In the genomic region with DNA sequence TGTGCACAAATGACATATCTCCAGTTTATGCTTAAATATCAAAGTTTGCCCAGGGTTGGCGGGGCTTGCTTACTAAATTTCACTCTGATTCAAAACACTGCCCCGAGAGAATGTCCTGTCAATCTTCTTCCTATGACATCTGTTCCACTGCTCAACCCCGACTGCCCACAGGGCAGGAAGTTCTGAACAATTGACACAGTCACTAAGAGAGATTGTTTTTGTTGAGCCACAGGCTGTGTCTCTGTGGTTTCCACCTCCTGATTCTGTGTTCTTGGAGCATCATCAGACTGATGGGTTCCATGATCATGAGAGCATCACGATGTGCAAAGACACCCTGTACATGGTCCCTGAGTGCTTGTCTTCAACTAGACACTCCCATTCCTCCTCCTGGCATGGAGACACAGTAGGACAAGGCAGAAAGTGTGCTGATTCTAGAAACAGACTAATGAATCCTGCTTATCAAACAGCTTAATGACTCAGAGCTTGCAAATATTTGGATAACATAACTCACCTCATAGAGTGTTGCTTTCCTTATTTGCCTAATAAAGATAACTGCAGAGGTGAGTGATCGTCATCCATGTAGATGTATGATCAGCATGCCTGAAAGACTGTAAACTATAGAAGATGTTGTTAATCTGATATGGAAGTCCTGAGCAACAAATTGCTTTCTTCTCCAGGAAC, we compare ENCODE assay signal across 22 mouse cellular contexts.
DNase-seq lines count a peak whose midpoint lies in the region; ATAC-seq and TF ChIP-seq lines count a peak whose summit lies in the region.
"Had no signal": no experiment of that assay in that cellular context is flagged by ENCODE, and none has a peak within 500 bp of the region (broad histone marks: within the 10 kb centered on the region; RNA-seq: fewer than 3 reads in every experiment).

No protein-coding gene starts in this region.

- ATAC-seq in midbrain, embryonic 11.5 days (ENCODE audit: low FRiP score), result no peak
- no peak for ATAC-seq in midbrain, embryonic 14.5 days (ENCODE audit: low FRiP score, low TSS enrichment)
- ATAC-seq in Patski, result no peak
- peak; percentile 45; the same call in 1 of the 2 replicates for ATAC-seq in lung, embryonic 16.5 days (ENCODE audit: low read depth)
- ATAC-seq in stomach, postnatal 0 days (ENCODE audit: low FRiP score, low TSS enrichment), result peak; percentile 75
- ATAC-seq in forebrain, embryonic 14.5 days, result no peak
- no peak for ATAC-seq in megakaryocyte, adult 5-6 weeks (ENCODE audit: poor library complexity, severe bottlenecking)
- ATAC-seq: forebrain, embryonic 15.5 days had no signal

- TF ChIP-seq CTCF in Patski (IDR thresholded peaks at IDR 0.05), result no peak
- TF ChIP-seq CTCF in stomach, postnatal 0 days (IDR thresholded peaks at IDR 0.05; ENCODE audit: low read depth), result no peak

- 78% methylated on average over 5 of the region's 5 CpGs for WGBS in midbrain, embryonic 11.5 days
- 79% methylated on average over 5 of the region's 5 CpGs for WGBS in midbrain, embryonic 14.5 days
- WGBS in lung, embryonic 16.5 days, result 60% methylated on average over 5 of the region's 5 CpGs
- 62% methylated on average over 5 of the region's 5 CpGs for WGBS in stomach, postnatal 0 days
- 83% methylated on average over 5 of the region's 5 CpGs for WGBS in forebrain, embryonic 14.5 days

- no peaks in the 10 kb centered on the region for H3K9me3 ChIP-seq in midbrain, embryonic 11.5 days (ENCODE audit: control insufficient read depth, low read length)
- no peaks in the 10 kb centered on the region for H3K9me3 ChIP-seq in midbrain, embryonic 14.5 days (ENCODE audit: control insufficient read depth, low read length)
- H3K9me3 ChIP-seq in lung, embryonic 16.5 days (ENCODE audit: control insufficient read depth, low read length), result no peaks in the 10 kb centered on the region; the same call in 1 of the 2 replicates
- H3K9me3 ChIP-seq in stomach, postnatal 0 days (ENCODE audit: control insufficient read depth, low read length), result no peaks in the 10 kb centered on the region
- no peaks in the 10 kb centered on the region for H3K9me3 ChIP-seq in forebrain, embryonic 14.5 days (replicated peaks; ENCODE audit: control insufficient read depth, low read length)
- H3K9me3 ChIP-seq: embryonic facial prominence, embryonic 13.5 days; forebrain, embryonic 15.5 days; heart, embryonic 13.5 days; midbrain, embryonic 12.5 days; neural tube, embryonic 13.5 days had no signal

- no peak overlapping the region for H3K4me2 ChIP-seq in midbrain, embryonic 11.5 days
- no peak overlapping the region for H3K4me2 ChIP-seq in midbrain, embryonic 14.5 days (ENCODE audit: low read length)
- H3K4me2 ChIP-seq in lung, embryonic 16.5 days (ENCODE audit: low read depth, low read length), result no peak overlapping the region
- H3K4me2 ChIP-seq in stomach, postnatal 0 days (replicated peaks; ENCODE audit: low read depth), result no peak overlapping the region
- no peak overlapping the region for H3K4me2 ChIP-seq in forebrain, embryonic 14.5 days (ENCODE audit: low read length)
- H3K4me2 ChIP-seq: embryonic facial prominence, embryonic 13.5 days; forebrain, embryonic 15.5 days; heart, embryonic 13.5 days; liver, embryonic 11.5 days; midbrain, embryonic 12.5 days; neural tube, embryonic 13.5 days had no signal

- H3K27ac ChIP-seq in midbrain, embryonic 11.5 days (ENCODE audit: low read depth, low read length), result no peak overlapping the region
- no peak overlapping the region for H3K27ac ChIP-seq in midbrain, embryonic 14.5 days (replicated peaks; ENCODE audit: low read depth, low read length)
- no peak overlapping the region; the same call in 1 of the 2 replicates for H3K27ac ChIP-seq in lung, embryonic 16.5 days (ENCODE audit: low read length)
- no peak overlapping the region for H3K27ac ChIP-seq in stomach, postnatal 0 days (replicated peaks)
- H3K27ac ChIP-seq in forebrain, embryonic 14.5 days (ENCODE audit: low read depth, low read length), result no peak overlapping the region
- H3K27ac ChIP-seq: embryonic facial prominence, embryonic 13.5 days; forebrain, embryonic 15.5 days; heart, embryonic 13.5 days; macrophage; midbrain, embryonic 12.5 days; neural tube, embryonic 13.5 days had no signal

- no peak overlapping the region for H3K4me3 ChIP-seq in midbrain, embryonic 11.5 days (ENCODE audit: low read depth, low read length)
- no peak overlapping the region for H3K4me3 ChIP-seq in midbrain, embryonic 14.5 days (replicated peaks; ENCODE audit: low read depth, low read length)
- no peak overlapping the region for H3K4me3 ChIP-seq in lung, embryonic 16.5 days (ENCODE audit: low read length)
- no peak overlapping the region for H3K4me3 ChIP-seq in stomach, postnatal 0 days (ENCODE audit: low read depth, low read length)
- no peak overlapping the region for H3K4me3 ChIP-seq in forebrain, embryonic 14.5 days (ENCODE audit: low read depth, low read length)
- H3K4me3 ChIP-seq: embryonic facial prominence, embryonic 13.5 days; forebrain, embryonic 15.5 days; heart, embryonic 13.5 days; midbrain, embryonic 12.5 days; neural tube, embryonic 13.5 days had no signal

- TF ChIP-seq EP300 in stomach, postnatal 0 days (optimal IDR thresholded peaks at IDR 0.05), result no peak

- in situ Hi-C loops in Patski (cut with MboI; ENCODE audit: low pct_unique_long_range_greater_than_20kb), result no loop called here

- H3K9ac ChIP-seq in midbrain, embryonic 11.5 days (ENCODE audit: low read length), result no peak overlapping the region
- H3K9ac ChIP-seq in midbrain, embryonic 14.5 days (replicated peaks; ENCODE audit: low read length), result no peak overlapping the region
- no peak overlapping the region for H3K9ac ChIP-seq in lung, embryonic 16.5 days (ENCODE audit: low read length)
- H3K9ac ChIP-seq in stomach, postnatal 0 days (ENCODE audit: low read length), result no peak overlapping the region
- H3K9ac ChIP-seq in forebrain, embryonic 14.5 days (ENCODE audit: low read length), result no peak overlapping the region
- H3K9ac ChIP-seq: embryonic facial prominence, embryonic 13.5 days; forebrain, embryonic 15.5 days; heart, embryonic 13.5 days; midbrain, embryonic 12.5 days; neural tube, embryonic 13.5 days had no signal

- CTCF ChIA-PET in Patski (lab: Charles Lee), result no interaction called here

- H3K4me1 ChIP-seq in midbrain, embryonic 11.5 days (ENCODE audit: control insufficient read depth, insufficient read depth, low read length), result no peaks in the 10 kb centered on the region
- H3K4me1 ChIP-seq in midbrain, embryonic 14.5 days (ENCODE audit: control insufficient read depth, insufficient read depth, low read length), result no peaks in the 10 kb centered on the region
- H3K4me1 ChIP-seq in lung, embryonic 16.5 days (replicated peaks; ENCODE audit: control insufficient read depth, insufficient read depth, low read length), result peaks cover 7% of the 10 kb centered on the region; the same call in 1 of the 2 replicates
- 0 out of 2 replicates have a peak, but pooled peaks cover 3% of the 10 kb centered on the region for H3K4me1 ChIP-seq in stomach, postnatal 0 days (replicated peaks; ENCODE audit: control insufficient read depth, insufficient read depth)
- H3K4me1 ChIP-seq in forebrain, embryonic 14.5 days (ENCODE audit: control insufficient read depth, insufficient read depth, low read length), result no peaks in the 10 kb centered on the region
- H3K4me1 ChIP-seq: forebrain, embryonic 15.5 days; heart, embryonic 13.5 days; midbrain, embryonic 12.5 days had no signal

- POLR2A ChIA-PET in Patski (lab: Charles Lee), result no interaction called here

- H3K36me3 ChIP-seq in midbrain, embryonic 11.5 days (ENCODE audit: control insufficient read depth, insufficient read depth, low read length), result no peaks in the 10 kb centered on the region
- no peaks in the 10 kb centered on the region for H3K36me3 ChIP-seq in midbrain, embryonic 14.5 days (ENCODE audit: control insufficient read depth, insufficient read depth, low read length)
- H3K36me3 ChIP-seq in lung, embryonic 16.5 days (ENCODE audit: control insufficient read depth, insufficient read depth, low read length), result no peaks in the 10 kb centered on the region
- no peaks in the 10 kb centered on the region for H3K36me3 ChIP-seq in stomach, postnatal 0 days (ENCODE audit: control insufficient read depth, insufficient read depth, low read length)
- no peaks in the 10 kb centered on the region for H3K36me3 ChIP-seq in forebrain, embryonic 14.5 days (ENCODE audit: control insufficient read depth, insufficient read depth, low read length)
- H3K36me3 ChIP-seq: embryonic facial prominence, embryonic 13.5 days; forebrain, embryonic 15.5 days; heart, embryonic 13.5 days; midbrain, embryonic 12.5 days; neural tube, embryonic 13.5 days had no signal

- peak; percentile 26 for DNase-seq in midbrain, embryonic 11.5 days (ENCODE audit: low spot score, missing footprints)
- no peak for DNase-seq in midbrain, embryonic 14.5 days
- peak; percentile 27 for DNase-seq in Patski (ENCODE audit: low read depth, low spot score)
- no peak for DNase-seq in stomach, postnatal 0 days (ENCODE audit: low spot score)
- DNase-seq in forebrain, embryonic 14.5 days (ENCODE audit: low spot score), result no peak
- DNase-seq in B cell, adult 2 months, result no peak
- DNase-seq: adrenal gland, postnatal 10 days; cerebellum, postnatal 10 days; heart, postnatal 36 days; kidney, adult 2 months; kidney, postnatal 10 days; right cerebral cortex, adult 18-20 months; thymus, postnatal 4 days had no signal

- H3K27me3 ChIP-seq in midbrain, embryonic 11.5 days (ENCODE audit: control insufficient read depth, insufficient read depth, low read length), result no peaks in the 10 kb centered on the region
- H3K27me3 ChIP-seq in midbrain, embryonic 14.5 days (ENCODE audit: control insufficient read depth, insufficient read depth, low read length), result no peaks in the 10 kb centered on the region
- no peaks in the 10 kb centered on the region for H3K27me3 ChIP-seq in Patski
- H3K27me3 ChIP-seq in lung, embryonic 16.5 days (ENCODE audit: control insufficient read depth, insufficient read depth, low read depth, low read length), result no peaks in the 10 kb centered on the region
- H3K27me3 ChIP-seq in stomach, postnatal 0 days (ENCODE audit: control insufficient read depth, insufficient read depth, low read length), result no peaks in the 10 kb centered on the region
- H3K27me3 ChIP-seq in forebrain, embryonic 14.5 days (replicated peaks; ENCODE audit: control insufficient read depth, insufficient read depth, low read length), result no peaks in the 10 kb centered on the region
- H3K27me3 ChIP-seq: embryonic facial prominence, embryonic 13.5 days; forebrain, embryonic 15.5 days; heart, embryonic 13.5 days; midbrain, embryonic 12.5 days; neural tube, embryonic 13.5 days had no signal

Comparison
In these comparisons a context has a peak if more than half of its experiments do, and no peak if none do; other contexts are left out.
1. DNase-seq: peak in midbrain, embryonic 11.5 days (single experiment) and Patski (single experiment); none in midbrain, embryonic 14.5 days (single experiment), stomach, postnatal 0 days (single experiment), forebrain, embryonic 14.5 days (single experiment) and B cell, adult 2 months (0 of 2).
2. ATAC-seq: peak in lung, embryonic 16.5 days (single experiment) and stomach, postnatal 0 days (single experiment); none in midbrain, embryonic 11.5 days (single experiment), midbrain, embryonic 14.5 days (single experiment), Patski (single experiment), forebrain, embryonic 14.5 days (single experiment) and megakaryocyte, adult 5-6 weeks (single experiment).